Mouse (Mus musculus) heart, adult 2 months (tissue): ENCODE data around the gene 4931429L15Rik. TPM values are rescaled to one million over a fixed set of nuclear protein-coding genes. Genes with fewer than 3 reads are reported as not detected.

Experiments used
- DNase-seq, 2 experiments: peaks; one replicate each; pipeline ENCODE4 v3.0.0; 2021
- H3K27ac ChIP-seq: fragments of 200-600 bp; 2 replicates; pipeline ENCODE4 v1.8.1; 2022
- H3K27me3 ChIP-seq: fragments of 200-500 bp; 2 replicates; pipeline ENCODE4 v1.6.1; 2012; ENCODE audit warnings: mild to moderate bottlenecking, low read length, inconsistent platforms, mixed read lengths; ENCODE audit not compliant: control insufficient read depth, insufficient read depth
- H3K36me3 ChIP-seq: fragments of 200-500 bp; 2 replicates; pipeline ENCODE4 v1.6.1; 2012; ENCODE audit warnings: low read length, inconsistent platforms; ENCODE audit not compliant: control insufficient read depth, insufficient read depth
- H3K4me1 ChIP-seq: fragments of 200-500 bp; 2 replicates; pipeline ENCODE4 v1.6.1; 2011; ENCODE audit warnings: low read length; ENCODE audit not compliant: control insufficient read depth, insufficient read depth
- H3K4me3 ChIP-seq: fragments of 200-600 bp; 2 replicates; pipeline ENCODE4 v1.8.1; 2022
- H3K79me2 ChIP-seq: fragments of 200-500 bp; replicated peaks from 2 replicates; pipeline ENCODE4 v1.6.1; 2012; ENCODE audit warnings: mild to moderate bottlenecking, inconsistent platforms, low read length, moderate library complexity, mixed read lengths; ENCODE audit not compliant: control insufficient read depth, insufficient read depth
- H3K9ac ChIP-seq: fragments of 200-500 bp; 2 replicates; pipeline ENCODE4 v1.6.1; 2012; ENCODE audit warnings: low read depth, mild to moderate bottlenecking, control low read depth, inconsistent platforms, low read length, mixed read lengths
- CTCF ChIP-seq: fragments of 200-600 bp; IDR thresholded peaks from 2 replicates; pipeline ENCODE4 v1.8.1; 2022; ENCODE audit warnings: antibody characterized with exemption, mild to moderate bottlenecking, moderate library complexity
- EP300 ChIP-seq: fragments of 200-500 bp; IDR thresholded peaks from 2 replicates; pipeline ENCODE4 v1.6.1; 2011; ENCODE audit warnings: low read depth, low read length, control low read depth; ENCODE audit not compliant: insufficient read depth
- POLR2A ChIP-seq: fragments of 200-500 bp; IDR thresholded peaks from 2 replicates; pipeline ENCODE4 v1.6.1; 2011; ENCODE audit warnings: mild to moderate bottlenecking, low read depth, low read length, control low read depth; ENCODE audit not compliant: insufficient read depth
- WGBS: fragments of 180-500 bp; shearing (Covaris S2); methylation state at CpG from one replicate; pipeline ENCODE4 v1.1.7; 2018; 5-methylcytosine and 5-hydroxymethylcytosine counted together
- intact Hi-C: fragments of 180-260 bp; cut with DNase I; formaldehyde crosslinking; loops from one replicate; pipeline ENCODE4 v1.15.1; 2025
- polyA plus RNA-seq: library from polyadenylated mRNA; depleted of rRNA; stranded (reverse); fragments of >200 nt; gene quantifications from 2 replicates; pipeline ENCODE4 v1.2.3, GENCODE M21; 2012
- total RNA-seq, 2 experiments: library from RNA; stranded (reverse); gene quantifications; 2 replicates each; pipeline ENCODE4 v1.2.3; 2021

Gene 4931429L15Rik
- total and polyA plus RNA-seq, 3 experiments = 0.04 TPM; not detected in 2

DNA sequence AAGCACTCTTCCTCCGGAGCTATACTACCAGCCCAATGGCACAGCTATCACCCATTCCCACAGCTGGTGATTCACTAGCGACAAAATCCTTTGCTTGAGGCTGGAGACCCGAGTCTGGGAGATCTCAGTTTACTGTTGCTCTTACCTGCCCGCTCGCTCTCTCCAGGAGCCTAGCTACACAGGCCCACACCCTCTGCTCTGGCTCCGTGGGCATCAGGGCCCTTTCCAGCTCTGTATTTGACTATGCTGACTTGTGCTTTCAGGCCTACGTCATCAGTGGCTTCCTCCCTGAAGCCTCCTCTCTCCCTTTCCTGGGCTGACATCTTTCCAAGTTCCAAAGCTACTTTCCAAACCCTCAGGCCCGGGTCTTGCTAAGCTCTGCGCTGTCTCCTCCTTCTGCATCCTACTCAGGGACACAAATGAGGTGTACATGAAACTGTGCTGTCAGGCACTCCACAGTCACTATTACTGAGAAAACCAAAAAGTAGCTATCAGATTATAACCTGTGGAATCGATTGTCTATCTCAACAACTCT, 15.7 kb upstream of the 4931429L15Rik start:
- H3K4me3 ChIP-seq = no peak overlapping the region
- intact Hi-C loops = no loop called here
- H3K36me3 ChIP-seq = no peaks in the 10 kb centered on the region
- DNase-seq = no peak
- H3K9ac ChIP-seq = no peak overlapping the region
- no peaks in the 10 kb centered on the region for H3K4me1 ChIP-seq
- no peaks in the 10 kb centered on the region for H3K27me3 ChIP-seq
- TF ChIP-seq EP300 = no peak
- TF ChIP-seq POLR2A = no peak
- TF ChIP-seq CTCF = no peak
- WGBS = 66% methylated on average over 10 of the region's 10 CpGs
- no peaks in the 10 kb centered on the region for H3K79me2 ChIP-seq
- H3K27ac ChIP-seq = no peak overlapping the region

DNA sequence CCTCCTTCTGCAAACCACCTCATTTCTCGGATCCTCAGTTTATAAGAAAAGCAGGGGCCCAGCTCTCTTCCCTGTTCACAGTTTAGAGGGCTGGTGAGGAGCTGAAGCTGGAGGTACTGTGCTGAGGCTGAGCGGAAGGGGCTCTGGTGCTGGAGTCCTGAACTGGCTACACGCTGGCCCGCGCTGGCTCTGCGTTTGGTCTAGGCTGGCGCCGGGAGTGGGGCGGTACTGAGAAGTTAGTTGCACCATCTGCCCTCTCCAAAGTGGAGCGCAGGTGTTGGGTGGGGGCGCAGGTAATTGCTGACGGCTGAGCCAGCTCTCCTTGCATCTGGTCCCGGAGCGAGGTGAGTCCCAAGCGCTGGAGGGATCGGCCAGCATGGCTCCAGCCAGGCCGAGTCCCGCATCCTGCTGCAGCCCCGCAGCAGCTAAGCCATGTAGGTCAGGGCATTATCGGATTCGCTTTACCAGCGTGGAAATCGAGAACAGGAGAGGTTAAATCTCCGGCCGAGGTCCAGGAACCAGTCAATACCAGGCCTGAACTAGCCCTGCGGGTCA, 14.8 kb upstream of the 4931429L15Rik start:
- Histone ChIP-seq H3K27me3 (no peaks in the 10 kb centered on the region), H3K4me3 (no peak overlapping the region), H3K4me1 (no peaks in the 10 kb centered on the region), H3K79me2 (no peaks in the 10 kb centered on the region), H3K27ac (no peak overlapping the region), H3K36me3 (no peaks in the 10 kb centered on the region), H3K9ac (no peak overlapping the region)
- no peak for DNase-seq
- TF ChIP-seq POLR2A = no peak
- TF ChIP-seq EP300 = no peak
- no peak for TF ChIP-seq CTCF
- intact Hi-C loops = no loop called here
- WGBS = 40% methylated on average over 26 of the region's 26 CpGs

DNA sequence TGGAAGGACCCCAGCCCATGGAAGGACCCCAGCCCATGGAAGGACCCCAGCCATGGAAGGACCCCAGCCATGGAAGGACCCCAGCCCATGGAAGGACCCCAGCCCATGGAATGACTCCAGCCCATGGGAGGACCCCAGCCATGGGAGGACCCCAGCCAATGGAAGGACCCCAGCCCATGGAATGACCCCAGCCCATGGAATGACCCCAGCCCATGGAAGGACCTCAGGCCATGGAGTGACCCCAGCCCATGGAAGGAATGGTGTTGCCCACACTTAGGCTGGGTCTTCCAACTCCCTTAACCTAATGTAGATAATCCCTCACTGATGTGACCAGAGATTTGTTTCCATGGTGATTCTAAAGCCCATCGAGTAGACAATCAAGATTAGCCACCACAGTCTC, 11.5 kb upstream of the 4931429L15Rik start:
- intact Hi-C loops = no loop called here
- WGBS = 75% methylated on average over 1 of the region's 1 CpGs
- no peak overlapping the region for H3K27ac ChIP-seq
- DNase-seq = no peak
- no peak for TF ChIP-seq CTCF
- no peak for TF ChIP-seq EP300
- H3K79me2 ChIP-seq = no peaks in the 10 kb centered on the region
- H3K9ac ChIP-seq = no peak overlapping the region
- no peak overlapping the region for H3K4me3 ChIP-seq
- no peaks in the 10 kb centered on the region for H3K36me3 ChIP-seq
- H3K27me3 ChIP-seq = no peaks in the 10 kb centered on the region; the same call in 1 of the 2 replicates
- H3K4me1 ChIP-seq = no peaks in the 10 kb centered on the region

DNA sequence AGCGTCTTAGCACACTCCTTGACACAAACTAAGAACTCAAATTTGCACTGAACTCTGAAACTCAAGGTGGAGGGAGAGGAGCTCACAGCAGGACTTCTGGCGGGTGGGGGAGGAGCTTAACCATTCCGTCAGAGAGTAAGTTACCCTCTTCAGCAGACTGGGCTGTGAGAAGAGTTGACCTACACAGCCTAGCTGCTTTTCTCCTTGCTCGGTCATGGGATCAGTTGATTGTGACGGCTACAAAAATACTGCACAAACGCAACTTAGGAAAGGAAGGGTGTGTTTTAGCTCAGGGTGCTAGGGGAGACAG, 10.8 kb upstream of the 4931429L15Rik start:
- Histone ChIP-seq H3K9ac (no peak overlapping the region), H3K4me3 (no peak overlapping the region), H3K36me3 (no peaks in the 10 kb centered on the region), H3K27me3 (no peaks in the 10 kb centered on the region; the same call in 1 of the 2 replicates), H3K27ac (no peak overlapping the region), H3K4me1 (no peaks in the 10 kb centered on the region), H3K79me2 (no peaks in the 10 kb centered on the region)
- intact Hi-C loops = no loop called here
- no peak for TF ChIP-seq CTCF
- no peak for TF ChIP-seq EP300
- TF ChIP-seq POLR2A = no peak
- DNase-seq = no peak
- 46% methylated on average over 6 of the region's 6 CpGs for WGBS

DNA sequence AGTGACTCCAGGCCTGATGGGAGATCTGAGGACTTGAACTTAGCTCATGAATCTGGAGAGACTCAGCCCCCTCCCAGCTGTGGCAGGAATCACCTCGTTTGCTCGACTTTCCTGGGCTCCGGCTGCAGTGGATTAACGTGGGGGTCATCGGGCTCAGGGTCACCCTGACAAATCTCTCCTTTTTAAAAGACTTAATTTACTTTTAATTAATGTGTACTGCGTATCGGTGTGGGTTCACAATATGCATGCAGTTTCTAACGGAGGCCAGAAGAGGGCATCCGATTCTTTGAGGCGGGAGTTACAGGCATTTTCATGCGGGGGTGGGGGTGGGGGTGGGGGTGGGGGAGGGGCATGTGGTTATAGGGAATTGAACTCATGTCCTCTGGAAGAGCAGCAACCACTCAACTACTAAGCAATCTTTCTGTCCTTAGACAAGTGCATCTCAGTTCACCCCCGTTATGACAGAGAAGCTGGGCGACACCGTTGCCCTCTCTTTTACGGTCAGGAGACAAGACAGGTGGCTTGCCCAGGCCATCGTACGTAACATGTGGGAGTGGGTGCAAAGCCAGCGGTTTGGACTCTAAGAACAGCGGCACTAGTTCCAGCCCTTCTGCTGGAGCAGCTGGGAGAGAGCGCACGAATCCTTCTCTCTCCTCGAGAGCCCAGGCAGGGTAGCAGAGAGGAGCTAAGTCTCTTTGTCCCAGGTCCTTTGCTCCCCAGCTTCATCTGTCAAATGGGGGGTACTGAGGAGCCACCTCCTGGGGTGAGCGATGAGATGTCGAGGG, 10.2 kb upstream of the 4931429L15Rik start:
- TF ChIP-seq EP300 = no peak
- TF ChIP-seq POLR2A = no peak
- TF ChIP-seq CTCF = no peak
- DNase-seq = no peak
- H3K4me3 ChIP-seq = no peak overlapping the region; the same call in 1 of the 2 replicates
- H3K27me3 ChIP-seq = no peaks in the 10 kb centered on the region; the same call in 1 of the 2 replicates
- no peaks in the 10 kb centered on the region for H3K79me2 ChIP-seq
- WGBS = 35% methylated on average over 24 of the region's 24 CpGs
- H3K4me1 ChIP-seq = no peaks in the 10 kb centered on the region
- no peak overlapping the region for H3K9ac ChIP-seq
- H3K27ac ChIP-seq = no peak overlapping the region
- intact Hi-C loops = no loop called here
- H3K36me3 ChIP-seq = no peaks in the 10 kb centered on the region

DNA sequence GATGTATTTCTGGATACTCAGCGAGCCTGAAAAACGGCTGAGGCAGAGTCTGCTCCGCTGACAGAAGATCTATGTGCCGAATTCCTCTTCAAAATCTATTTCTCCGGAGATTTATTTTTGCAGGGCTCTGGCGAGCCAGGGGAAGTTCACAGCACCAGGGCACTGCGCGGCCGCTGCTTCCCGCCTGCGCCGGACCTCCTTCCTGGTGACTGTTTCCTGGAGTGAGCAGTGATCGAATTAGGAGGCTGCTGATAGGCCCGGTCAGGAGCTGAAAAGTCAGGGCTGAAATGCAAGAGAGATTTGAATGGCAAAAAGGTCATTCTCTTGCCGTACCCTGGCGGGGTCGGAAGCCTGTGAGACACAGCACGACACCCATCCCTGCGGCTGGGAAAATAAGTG, 9.5 kb upstream of the 4931429L15Rik start:
- peak overlapping the region; percentile 26 for H3K9ac ChIP-seq
- no peaks in the 10 kb centered on the region for H3K4me1 ChIP-seq
- intact Hi-C loops = no loop called here
- DNase-seq = peak; percentile 27 to 29
- H3K27me3 ChIP-seq = no peaks in the 10 kb centered on the region; the same call in 1 of the 2 replicates
- WGBS = 6% methylated on average over 19 of the region's 19 CpGs
- peak overlapping the region; percentile 51 for H3K4me3 ChIP-seq
- H3K27ac ChIP-seq = peak overlapping the region; percentile 27
- TF ChIP-seq POLR2A (0 out of 2 replicates have a peak, but pooled peaks have one; percentile 16), CTCF (no peak)
- no peaks in the 10 kb centered on the region for H3K79me2 ChIP-seq
- no peaks in the 10 kb centered on the region for H3K36me3 ChIP-seq
